Mouse (Mus musculus): Measurements from ENCODE around the gene Slc25a19.

DNA sequence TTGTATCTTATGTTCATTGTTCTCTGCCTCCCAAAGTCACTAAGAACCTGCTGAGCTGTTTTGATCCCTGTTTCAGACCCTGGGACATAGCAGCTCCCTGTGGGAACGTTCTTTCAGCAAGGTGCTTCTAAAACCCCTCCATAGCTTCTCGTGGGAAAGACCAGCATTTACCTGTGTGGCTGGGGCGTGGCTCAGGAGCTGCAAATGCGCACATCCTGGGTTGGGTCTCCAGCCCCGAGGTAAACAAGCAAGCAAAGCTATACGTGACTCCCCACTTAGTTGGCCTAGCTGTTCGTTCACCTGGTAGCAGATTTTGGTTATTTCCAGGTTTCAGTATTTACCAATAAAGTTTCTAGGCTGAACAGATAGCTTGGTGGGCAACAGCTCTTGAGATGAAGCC lies 4.2 kb upstream of the Slc25a19 start:
- no peak for TF ChIP-seq GATA1 (IDR thresholded peaks at IDR 0.05; ENCODE audit: borderline replicate concordance, low read length)
- no peak for TF ChIP-seq FLI1 (IDR thresholded peaks at IDR 0.05; ENCODE audit: low read length)
